Mouse (Mus musculus) bone marrow macrophage, adult 2 months (primary cell): ENCODE measurements around the gene Cracr2b.

Experiments
- CTCF ChIP-seq: IDR thresholded peaks from 2 replicates; pipeline ENCODE4 v1.5.1; 2012; ENCODE audit warnings: low read depth, mild to moderate bottlenecking, low read length, moderate library complexity
- POLR2A ChIP-seq: IDR thresholded peaks from 2 replicates; pipeline ENCODE4 v1.6.1; 2012; ENCODE audit warnings: mild to moderate bottlenecking, low read depth, low read length, borderline replicate concordance

GRCm38 (mm10) chr7:141506278-141506677 is 45.4 kb downstream of the Cracr2b start:
- TF ChIP-seq CTCF (no peak), POLR2A (no peak)
